Mouse (Mus musculus) kidney, postnatal 36 days (tissue): ENCODE measurements at regions not wholly inside any gene's neighbourhood (a gene's known extent, or its start where the extent isn't known, plus 50 kb on each side); places are given as distances from the start of the nearest gene placed in this dataset.

Experiments used
- DNase-seq, 2 experiments: peaks; one replicate each; pipeline ENCODE4 v3.0.0; 2021 to 2022; ENCODE audit warnings: mixed read lengths in 2 of 2

DNA sequence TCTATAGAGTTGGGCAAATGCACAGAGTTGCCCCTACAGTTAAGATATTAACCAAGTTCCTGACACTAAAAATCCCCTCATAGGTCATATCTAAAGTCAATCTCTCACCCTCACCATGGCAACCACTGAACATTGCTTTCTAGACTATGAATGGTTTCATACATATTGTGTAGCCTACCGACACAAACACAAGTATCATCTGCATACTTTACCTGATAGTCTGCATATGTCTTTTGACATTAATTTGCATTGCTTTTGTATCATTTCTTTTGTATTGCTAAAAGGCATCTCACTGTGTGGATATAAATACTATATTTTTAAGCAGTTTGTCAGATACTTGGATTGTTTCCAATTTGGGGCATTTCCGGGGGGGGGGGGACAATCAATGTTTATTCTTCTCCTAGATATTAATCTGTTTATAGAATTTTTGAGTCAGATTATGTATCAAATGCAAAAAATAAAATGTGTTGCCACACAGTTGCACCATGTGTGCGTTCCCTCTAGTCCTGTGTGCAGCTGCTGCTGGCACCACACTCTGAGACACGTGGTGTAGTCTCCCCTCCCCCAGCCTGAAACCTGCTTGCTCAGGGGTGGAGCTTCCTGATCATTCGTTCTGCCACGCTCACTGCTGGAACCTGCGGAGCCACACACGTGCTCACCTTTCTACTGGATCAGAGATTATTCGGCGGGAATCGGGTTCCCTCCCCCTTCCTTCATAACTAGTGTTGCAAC is 94.7 kb upstream of the Mapk10 start:
- DNase-seq: no peak

DNA sequence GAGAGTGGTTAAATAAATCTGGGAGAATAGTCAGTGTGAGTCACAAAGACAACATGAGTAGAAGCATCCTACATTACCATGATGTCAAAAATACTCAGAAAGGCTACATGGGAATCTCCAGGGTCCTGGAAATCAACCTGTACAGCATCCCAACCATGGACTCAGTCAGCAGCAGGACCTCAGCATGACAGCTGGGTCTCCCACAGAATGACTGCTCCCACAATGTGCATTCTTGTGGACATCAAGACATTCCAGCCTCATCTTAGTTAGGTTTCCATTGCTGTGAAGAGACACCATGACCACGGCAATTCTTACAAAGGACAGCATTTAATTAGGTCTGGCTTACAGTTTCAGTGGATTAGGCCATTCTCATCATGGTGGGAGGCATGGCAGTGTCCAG is 93.8 kb upstream of the Mapk10 start:
- no peak for DNase-seq

DNA sequence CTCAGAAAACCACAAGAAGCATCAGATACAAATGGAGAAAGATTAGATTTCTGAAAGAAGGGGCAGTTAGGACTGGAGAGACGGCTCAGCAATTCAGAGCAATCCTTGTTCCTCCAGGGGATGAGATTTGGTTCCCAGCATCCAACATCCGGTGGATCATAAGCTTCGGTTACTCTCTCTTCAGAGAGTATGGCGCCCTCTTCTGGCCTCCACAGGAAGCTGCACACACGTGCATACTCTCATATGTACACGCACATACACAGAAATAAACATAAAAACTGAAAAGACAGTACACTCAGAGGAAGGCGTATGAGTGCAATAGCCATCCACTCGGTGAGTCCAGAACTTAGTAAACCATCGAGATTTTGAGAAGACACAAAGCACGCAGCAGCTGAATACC is 91.6 kb upstream of the Mapk10 start:
- DNase-seq: no peak

DNA sequence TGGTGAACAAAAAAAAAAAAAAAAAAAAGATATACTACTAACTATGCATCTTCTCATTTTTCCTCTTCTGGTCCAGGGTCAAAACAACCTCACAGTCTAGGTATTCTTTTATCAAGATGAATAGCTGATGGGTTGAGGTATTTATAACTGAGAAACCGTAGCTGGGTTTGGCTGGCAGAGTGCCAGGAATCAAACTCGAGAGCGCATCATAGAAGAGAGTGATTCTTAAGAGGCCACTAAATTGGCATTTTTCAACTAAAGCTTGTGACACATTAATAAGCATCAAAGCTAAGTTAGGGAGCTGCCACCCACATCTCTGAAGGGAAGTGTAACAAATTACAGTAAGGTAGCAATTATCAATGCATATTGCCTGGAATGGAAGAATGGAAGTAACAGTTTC is 90.2 kb upstream of the Mapk10 start:
- DNase-seq: peak in 1 of 2 experiments; percentile 7

DNA sequence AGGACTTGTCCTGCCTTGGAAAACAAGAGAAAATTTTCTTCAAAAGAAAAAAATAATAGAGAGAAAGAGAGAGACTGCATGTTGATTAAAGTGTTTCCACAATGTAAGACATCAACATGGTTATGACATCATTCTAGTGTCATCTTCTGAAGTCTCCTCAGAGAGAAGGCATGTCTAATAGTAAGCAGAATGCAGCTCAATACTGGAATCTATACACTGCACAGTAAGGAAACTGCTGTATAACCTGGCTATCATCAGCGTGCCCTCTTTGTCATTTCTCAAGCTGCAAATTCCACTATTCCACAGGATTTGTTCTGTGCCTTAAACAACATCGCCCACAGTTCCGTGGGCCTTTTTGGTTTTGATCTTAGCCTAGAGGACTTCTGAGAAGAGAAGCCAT is 82.8 kb upstream of the Mapk10 start:
- no peak for DNase-seq

DNA sequence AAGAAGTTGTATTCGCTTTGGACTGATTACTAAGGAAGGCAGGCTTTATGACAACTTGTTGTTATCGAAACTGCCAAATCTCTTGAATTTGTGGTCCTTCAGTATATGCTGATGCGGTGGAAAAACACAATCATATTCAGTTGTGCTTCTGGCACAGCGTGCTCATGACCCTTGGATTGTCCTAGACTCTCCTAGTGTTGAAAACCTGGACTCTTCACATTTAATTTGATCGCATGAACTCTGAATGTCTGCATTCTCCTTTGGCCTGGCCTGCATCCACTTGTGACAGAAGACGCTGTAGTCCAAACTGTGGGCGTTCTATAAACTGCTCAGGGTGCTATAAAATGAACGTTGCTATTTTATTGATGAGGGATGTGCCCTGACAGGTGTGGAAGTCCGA is 80.6 kb upstream of the Mapk10 start:
- no peak for DNase-seq

DNA sequence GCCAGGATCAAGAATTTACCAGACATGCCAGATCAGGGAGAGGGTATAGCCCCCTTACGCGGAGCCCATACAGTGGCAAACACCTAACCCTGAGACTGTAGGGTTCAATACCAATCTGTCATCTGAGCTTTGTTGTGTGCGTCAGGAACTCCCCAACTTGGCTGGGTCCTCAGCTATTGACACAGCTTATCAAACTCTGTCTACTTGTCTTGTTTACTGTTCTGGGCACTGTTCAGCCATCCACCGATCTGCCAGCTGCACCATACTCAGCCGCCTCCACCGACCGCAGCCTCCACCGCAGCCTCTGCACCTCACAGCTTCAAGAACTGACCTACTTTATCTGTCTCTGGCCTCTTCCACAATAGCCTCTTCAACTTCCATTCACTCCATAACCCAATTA is 80.1 kb upstream of the Mapk10 start:
- no peak for DNase-seq

DNA sequence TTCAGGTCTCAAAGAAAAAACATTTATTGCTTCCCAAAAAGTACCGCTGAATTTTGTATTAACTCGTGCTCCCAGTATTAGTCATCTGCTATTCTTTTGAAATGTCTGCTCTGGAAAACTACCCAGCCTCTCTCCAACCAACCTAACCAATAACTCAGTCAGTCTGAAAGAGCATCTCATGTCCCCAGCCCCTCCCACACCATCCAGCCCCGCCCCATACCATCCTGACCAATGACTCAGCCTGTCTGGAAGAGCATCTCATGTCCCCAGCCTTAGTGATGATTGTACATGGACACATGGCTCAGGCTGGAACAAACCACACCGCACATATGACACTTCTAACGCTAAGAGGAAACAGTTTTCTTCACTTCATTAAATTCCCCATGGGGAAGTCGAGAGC is 58.1 kb upstream of the Mapk10 start:
- no peak for DNase-seq

DNA sequence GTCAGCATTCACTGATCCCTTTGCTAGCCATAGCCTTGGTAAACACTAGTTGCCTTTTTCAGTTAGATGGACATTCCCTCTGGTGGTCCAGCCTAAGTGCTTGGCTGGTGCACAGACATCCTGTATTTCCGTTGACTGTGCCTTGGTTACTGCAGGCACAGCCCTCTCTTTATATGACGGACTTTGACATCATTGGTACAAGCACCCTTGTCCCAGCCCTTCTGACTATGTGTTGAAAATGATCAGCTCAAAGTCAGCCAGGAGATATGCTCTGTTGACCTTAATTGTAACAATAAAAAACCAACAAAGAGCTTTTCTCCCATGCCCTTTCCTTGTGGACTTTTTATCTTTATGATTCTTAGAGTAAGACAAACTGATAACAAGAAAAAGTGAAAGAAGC is 53.8 kb upstream of the Mapk10 start:
- no peak for DNase-seq

DNA sequence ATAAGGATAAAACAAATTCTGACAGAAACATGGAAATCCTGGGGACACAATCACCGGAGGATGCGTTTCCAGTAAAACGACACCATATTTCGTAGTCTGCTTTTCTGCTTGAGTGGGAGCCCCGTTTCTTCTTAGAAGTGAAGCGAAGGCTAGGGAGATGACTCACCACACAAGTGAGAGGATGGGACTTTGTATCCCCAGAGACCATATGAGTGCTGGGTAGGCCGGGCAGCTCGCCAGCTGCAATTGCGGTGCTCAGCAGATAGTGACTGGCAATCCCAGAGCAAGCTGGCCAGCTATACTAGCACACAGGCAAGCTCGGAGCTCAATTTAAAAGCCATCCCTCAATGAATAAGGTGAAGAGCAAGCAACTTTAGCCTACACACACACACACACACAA is 50.3 kb upstream of the Mapk10 start:
- peak; percentile 80 to 85 for DNase-seq
